Mouse (Mus musculus) layer of hippocampus, adult 2 months (tissue): ENCODE measurements around the gene U90926. TPM values are rescaled to one million over a fixed set of nuclear protein-coding genes. Genes with fewer than 3 reads are reported as not detected.

Experiments
- DNase-seq, 2 experiments: peaks; one replicate each; pipeline ENCODE4 v3.0.0; 2022; ENCODE audit warnings: low spot score in 2 of 2
- H3K27ac ChIP-seq: fragments of 200-600 bp; 2 replicates; pipeline ENCODE4 v1.8.1; 2022
- H3K4me3 ChIP-seq: fragments of 200-600 bp; 2 replicates; pipeline ENCODE4 v1.8.1; 2022; ENCODE audit warnings: mild to moderate bottlenecking
- CTCF ChIP-seq: fragments of 200-600 bp; conservative IDR thresholded peaks from 2 replicates; pipeline ENCODE4 v1.8.1; 2022; ENCODE audit warnings: antibody characterized with exemption, mild to moderate bottlenecking, moderate library complexity
- long read RNA-seq, 2 experiments: library from polyadenylated mRNA; stranded (forward); transcript quantifications; one replicate each; pipeline ENCODE4 v2.0.0; 2021; ENCODE audit warnings: borderline mapping rate in 2 of 2
- total RNA-seq, 2 experiments: library from RNA; stranded (reverse); gene quantifications; 2 replicates each; pipeline ENCODE4 v1.2.3; 2021

Gene U90926
- not detected for total RNA-seq
- long read RNA-seq, experiment 1: 0 reads
- long read RNA-seq, experiment 2: 0 reads

GRCm38 (mm10) chr5:92215308-92215707 lies at the start of gene U90926:
Gene U90926 (minus strand): TSS chr5:92215408.
- H3K27ac ChIP-seq: no peak within 1 kb of the TSS

GRCm38 (mm10) chr5:92263761-92264359 lies 48.7 kb upstream of the U90926 start:
- H3K27ac ChIP-seq: peak overlapping the region; percentile 74
- no peak for TF ChIP-seq CTCF
- H3K4me3 ChIP-seq: no peak overlapping the region
- peak; percentile 70 to 89 for DNase-seq

More at GRCm38 (mm10) chr5:92215308-92215707, at the start of gene U90926:
- no peak for DNase-seq
- H3K4me3 ChIP-seq: no peak within 1 kb of the TSS
- no peak for TF ChIP-seq CTCF

- no peak for DNase-seq
- Histone ChIP-seq H3K27ac (no peak overlapping the region), H3K4me3 (no peak overlapping the region)
- no peak for TF ChIP-seq CTCF
Observed at GRCm38 (mm10) chr5:92262646-92263045, 47.4 kb upstream of the U90926 start.

- no peak for TF ChIP-seq CTCF
- no peak for DNase-seq
- Histone ChIP-seq H3K4me3 (no peak within 1 kb of the TSS), H3K27ac (no peak within 1 kb of the TSS)
Observed at GRCm38 (mm10) chr5:92256218-92256617, 41.0 kb upstream of the U90926 start, which contains the start of gene Ppef2. Gene Ppef2 (minus strand): TSS chr5:92256278.

GRCm38 (mm10) chr5:92254476-92254875 lies 39.3 kb upstream of the U90926 start:
- DNase-seq: no peak
- no peak overlapping the region for H3K27ac ChIP-seq
- no peak overlapping the region for H3K4me3 ChIP-seq
- no peak for TF ChIP-seq CTCF

GRCm38 (mm10) chr5:92252797-92253343 lies 37.7 kb upstream of the U90926 start:
- Histone ChIP-seq H3K27ac (no peak overlapping the region), H3K4me3 (peak overlapping the region; percentile 34; the same call in 1 of the 2 replicates)
- no peak for DNase-seq
- TF ChIP-seq CTCF: peak; percentile 67

GRCm38 (mm10) chr5:92252031-92252430 lies 36.8 kb upstream of the U90926 start:
- Histone ChIP-seq H3K4me3 (no peak overlapping the region), H3K27ac (no peak overlapping the region)
- DNase-seq: no peak
- TF ChIP-seq CTCF: no peak

- TF ChIP-seq CTCF: no peak
- Histone ChIP-seq H3K27ac (no peak overlapping the region), H3K4me3 (no peak overlapping the region)
- DNase-seq: no peak
Observed at GRCm38 (mm10) chr5:92248614-92249013, 33.4 kb upstream of the U90926 start.

- Histone ChIP-seq H3K27ac (no peak overlapping the region), H3K4me3 (no peak overlapping the region)
- TF ChIP-seq CTCF: no peak
- no peak for DNase-seq
Observed at GRCm38 (mm10) chr5:92245483-92245882, 30.3 kb upstream of the U90926 start.

GRCm38 (mm10) chr5:92244900-92245299 lies 29.7 kb upstream of the U90926 start:
- no peak overlapping the region for H3K4me3 ChIP-seq
- DNase-seq: no peak
- no peak overlapping the region for H3K27ac ChIP-seq
- no peak for TF ChIP-seq CTCF

GRCm38 (mm10) chr5:92240769-92241168 lies 25.6 kb upstream of the U90926 start:
- TF ChIP-seq CTCF: no peak
- H3K27ac ChIP-seq: no peak overlapping the region
- DNase-seq: peak; percentile 33 to 74
- no peak overlapping the region for H3K4me3 ChIP-seq

GRCm38 (mm10) chr5:92239333-92240232 lies 24.4 kb upstream of the U90926 start:
- H3K4me3 ChIP-seq: peak overlapping the region; percentile 30; the same call in 1 of the 2 replicates
- no peak overlapping the region for H3K27ac ChIP-seq
- DNase-seq: peak; percentile 77
- TF ChIP-seq CTCF: peak; percentile 85

- Histone ChIP-seq H3K4me3 (no peak overlapping the region), H3K27ac (no peak overlapping the region)
- no peak for DNase-seq
- TF ChIP-seq CTCF: no peak
Observed at GRCm38 (mm10) chr5:92234939-92235557, 19.8 kb upstream of the U90926 start.
